Mouse (Mus musculus): ENCODE results near the gene Ipo5. TPM values are rescaled to one million over a fixed set of nuclear protein-coding genes. Genes with fewer than 3 reads are reported as not detected.

Gene Ipo5
- polyA plus RNA-seq, 1 experiment from 2014 or later, result 84.9 TPM

DNA sequence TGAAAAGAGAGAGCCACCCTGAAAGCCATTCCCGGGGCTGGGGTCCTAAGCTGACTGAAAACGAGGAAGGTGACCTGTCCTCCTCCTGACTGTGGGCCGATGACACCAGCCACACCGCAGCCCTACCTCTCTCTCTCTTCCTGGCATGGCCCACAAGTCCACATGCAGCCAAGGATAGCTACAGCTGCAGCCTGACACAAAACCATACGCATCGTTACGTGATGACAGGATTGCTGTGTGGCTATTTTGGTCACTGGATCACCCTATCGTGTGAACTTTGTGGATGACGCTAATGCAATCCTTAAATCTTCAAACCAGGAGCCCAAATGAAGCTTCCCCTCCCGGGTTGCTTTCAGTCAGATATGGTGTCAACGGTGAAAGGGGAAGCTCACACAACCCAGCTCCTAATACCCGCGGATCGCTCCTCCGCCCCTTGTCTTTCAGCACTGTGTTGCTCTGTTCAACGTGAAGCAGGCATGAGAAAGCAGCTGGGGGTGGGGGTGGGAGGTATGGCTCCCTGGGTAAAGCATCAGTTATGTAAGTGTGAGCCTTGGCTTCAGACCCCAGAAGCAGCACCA is 35.1 kb upstream of the Ipo5 start:
- no peaks in the 10 kb centered on the region for H3K4me1 ChIP-seq (replicated peaks; ENCODE audit: control insufficient read depth, insufficient read depth, low read length)
- no peaks in the 10 kb centered on the region for H3K36me3 ChIP-seq (ENCODE audit: control insufficient read depth, insufficient read depth)
- WGBS, result 90% methylated on average over 16 of the region's 16 CpGs
- no peak overlapping the region for H3K27ac ChIP-seq (ENCODE audit: low read length)
- H3K27me3 ChIP-seq (replicated peaks; ENCODE audit: control insufficient read depth, insufficient read depth, low read length), result no peaks in the 10 kb centered on the region
- H3K9ac ChIP-seq (replicated peaks; ENCODE audit: low read depth, low read length), result no peak overlapping the region
- no peak overlapping the region for H3K4me2 ChIP-seq (ENCODE audit: low read length)
- no peak overlapping the region for H3K4me3 ChIP-seq (replicated peaks; ENCODE audit: low read length)
- no peak for ATAC-seq
- no peaks in the 10 kb centered on the region for H3K9me3 ChIP-seq (ENCODE audit: control insufficient read depth, low read length)

DNA sequence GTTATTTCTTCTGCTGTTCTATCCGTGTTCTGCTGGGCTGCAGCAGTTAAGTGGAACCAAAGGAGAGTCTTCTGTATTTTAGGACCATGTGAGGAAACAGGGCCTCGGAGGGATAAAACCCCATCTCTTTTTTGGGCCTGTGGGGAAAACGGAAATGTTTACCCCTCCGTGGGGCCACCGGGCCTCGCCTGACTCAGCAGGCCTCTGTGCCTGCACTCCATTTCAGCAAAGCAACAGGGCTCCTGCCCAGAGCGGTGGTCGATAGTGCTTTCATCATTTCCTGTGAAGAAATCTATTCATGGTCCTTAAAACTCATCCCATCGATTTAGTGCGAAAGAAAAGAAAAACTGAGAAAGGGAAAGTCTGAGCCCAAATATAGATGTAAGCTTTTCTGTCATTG is 33.9 kb upstream of the Ipo5 start:
- Histone ChIP-seq H3K36me3 (ENCODE audit: control insufficient read depth, insufficient read depth) (no peaks in the 10 kb centered on the region), H3K9me3 (ENCODE audit: control insufficient read depth, low read length) (no peaks in the 10 kb centered on the region), H3K9ac (replicated peaks; ENCODE audit: low read depth, low read length) (no peak overlapping the region), H3K27ac (ENCODE audit: low read length) (no peak overlapping the region), H3K4me3 (replicated peaks; ENCODE audit: low read length) (no peak overlapping the region), H3K4me2 (ENCODE audit: low read length) (no peak overlapping the region), H3K27me3 (replicated peaks; ENCODE audit: control insufficient read depth, insufficient read depth, low read length) (no peaks in the 10 kb centered on the region), H3K4me1 (replicated peaks; ENCODE audit: control insufficient read depth, insufficient read depth, low read length) (no peaks in the 10 kb centered on the region)
- no peak for ATAC-seq
- WGBS, result 82% methylated on average over 10 of the region's 10 CpGs

DNA sequence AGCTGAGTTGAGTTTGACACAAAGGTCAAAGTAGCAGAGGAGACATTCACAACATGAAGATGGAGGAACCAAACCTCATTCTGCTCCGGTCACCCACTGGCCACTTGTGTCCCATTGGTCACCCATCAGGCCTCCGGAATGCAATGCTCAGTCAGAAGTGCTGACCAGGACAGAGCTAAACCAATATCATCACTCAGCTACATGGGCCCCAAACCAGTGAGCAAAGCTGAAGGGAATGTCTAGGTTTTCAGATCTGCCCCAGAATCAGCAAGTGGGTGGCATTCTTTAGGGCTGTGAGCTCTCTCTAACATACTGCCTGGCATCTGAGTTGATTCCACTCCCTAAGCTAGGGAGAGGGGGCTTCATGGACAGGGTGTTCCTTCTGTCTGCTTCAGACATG is 32.0 kb upstream of the Ipo5 start:
- H3K4me2 ChIP-seq (ENCODE audit: low read length), result no peak overlapping the region
- no peaks in the 10 kb centered on the region for H3K36me3 ChIP-seq (ENCODE audit: control insufficient read depth, insufficient read depth)
- WGBS, result 97% methylated on average over 2 of the region's 2 CpGs
- H3K9ac ChIP-seq (replicated peaks; ENCODE audit: low read depth, low read length), result no peak overlapping the region
- no peaks in the 10 kb centered on the region for H3K9me3 ChIP-seq (ENCODE audit: control insufficient read depth, low read length)
- no peak for ATAC-seq
- H3K4me3 ChIP-seq (replicated peaks; ENCODE audit: low read length), result no peak overlapping the region
- H3K27ac ChIP-seq (ENCODE audit: low read length), result no peak overlapping the region
- no peaks in the 10 kb centered on the region for H3K27me3 ChIP-seq (replicated peaks; ENCODE audit: control insufficient read depth, insufficient read depth, low read length)
- no peaks in the 10 kb centered on the region for H3K4me1 ChIP-seq (replicated peaks; ENCODE audit: control insufficient read depth, insufficient read depth, low read length)

DNA sequence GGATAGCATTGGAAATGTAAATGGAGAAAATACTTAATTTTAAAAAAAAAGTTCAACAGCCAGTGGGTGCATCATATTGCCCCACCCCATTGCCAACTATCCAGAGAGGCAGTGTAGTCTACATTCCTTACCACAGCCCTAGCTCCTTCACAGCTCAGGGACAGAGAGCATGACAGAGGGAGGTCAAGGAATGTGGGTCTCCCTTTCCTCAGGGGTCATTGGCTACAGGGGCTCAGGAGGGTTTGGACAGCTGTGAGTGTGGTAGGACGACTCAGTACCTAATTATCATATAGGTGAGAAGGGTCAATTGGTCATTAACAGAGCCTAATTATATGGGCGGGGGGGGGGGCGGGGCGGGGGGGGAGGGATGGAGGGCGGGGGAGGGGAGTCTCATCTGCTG is 30.4 kb upstream of the Ipo5 start:
- Histone ChIP-seq H3K4me1 (replicated peaks; ENCODE audit: control insufficient read depth, insufficient read depth, low read length) (no peaks in the 10 kb centered on the region), H3K27ac (ENCODE audit: low read length) (no peak overlapping the region), H3K9me3 (ENCODE audit: control insufficient read depth, low read length) (no peaks in the 10 kb centered on the region), H3K27me3 (replicated peaks; ENCODE audit: control insufficient read depth, insufficient read depth, low read length) (no peaks in the 10 kb centered on the region), H3K9ac (replicated peaks; ENCODE audit: low read depth, low read length) (no peak overlapping the region), H3K4me2 (ENCODE audit: low read length) (no peak overlapping the region), H3K4me3 (replicated peaks; ENCODE audit: low read length) (no peak overlapping the region), H3K36me3 (ENCODE audit: control insufficient read depth, insufficient read depth) (no peaks in the 10 kb centered on the region)
- 31% methylated on average over 2 of the region's 5 CpGs for WGBS
- no peak for ATAC-seq

DNA sequence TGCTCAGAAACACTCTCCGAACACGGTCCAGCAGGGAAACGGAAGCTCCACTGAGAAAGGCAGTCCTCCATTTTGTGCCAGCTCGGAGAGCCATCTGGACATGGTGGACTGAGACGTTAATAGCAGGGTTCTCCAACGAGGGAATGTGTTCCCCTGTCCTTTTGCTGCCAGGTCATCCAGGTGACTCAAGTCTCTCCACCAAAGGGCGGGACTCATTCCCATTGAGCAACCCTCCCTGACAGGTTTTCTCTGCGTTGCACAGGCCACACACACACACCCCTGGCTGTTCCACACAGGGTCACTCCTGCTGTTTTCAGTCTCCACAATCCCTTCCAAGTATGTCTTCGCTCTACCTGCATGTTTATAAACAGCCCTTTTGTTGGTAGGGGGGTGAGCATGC is 30.0 kb upstream of the Ipo5 start:
- Histone ChIP-seq H3K9ac (replicated peaks; ENCODE audit: low read depth, low read length) (no peak overlapping the region), H3K36me3 (ENCODE audit: control insufficient read depth, insufficient read depth) (no peaks in the 10 kb centered on the region), H3K4me1 (replicated peaks; ENCODE audit: control insufficient read depth, insufficient read depth, low read length) (no peaks in the 10 kb centered on the region), H3K27me3 (replicated peaks; ENCODE audit: control insufficient read depth, insufficient read depth, low read length) (no peaks in the 10 kb centered on the region), H3K4me3 (replicated peaks; ENCODE audit: low read length) (no peak overlapping the region), H3K9me3 (ENCODE audit: control insufficient read depth, low read length) (no peaks in the 10 kb centered on the region), H3K4me2 (ENCODE audit: low read length) (no peak overlapping the region), H3K27ac (ENCODE audit: low read length) (no peak overlapping the region)
- WGBS, result 86% methylated on average over 9 of the region's 9 CpGs
- ATAC-seq, result no peak

DNA sequence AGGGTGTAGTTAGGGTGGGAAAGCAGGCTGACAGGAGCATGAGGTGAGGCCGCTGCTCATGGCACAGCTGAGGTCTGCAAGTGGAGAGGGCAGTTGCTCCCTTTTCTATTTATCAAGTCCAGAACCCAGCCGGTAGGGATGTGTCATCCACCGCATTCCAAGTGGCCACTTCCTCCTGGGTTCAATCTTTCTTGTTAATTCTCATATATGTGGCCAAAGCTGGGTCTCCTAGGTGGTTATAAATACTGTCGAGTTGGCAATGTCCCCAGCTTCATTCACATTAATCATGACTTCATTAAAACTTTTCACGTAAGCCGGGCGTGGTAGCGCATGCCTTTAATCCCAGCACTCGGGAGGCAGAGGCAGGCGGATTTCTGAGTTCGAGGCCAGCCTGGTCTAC is 22.3 kb upstream of the Ipo5 start:
- WGBS, result 95% methylated on average over 11 of the region's 11 CpGs
- Histone ChIP-seq H3K9ac (replicated peaks; ENCODE audit: low read depth, low read length) (no peak overlapping the region), H3K36me3 (ENCODE audit: control insufficient read depth, insufficient read depth) (no peaks in the 10 kb centered on the region), H3K9me3 (ENCODE audit: control insufficient read depth, low read length) (no peaks in the 10 kb centered on the region), H3K27ac (ENCODE audit: low read length) (no peak overlapping the region), H3K4me1 (replicated peaks; ENCODE audit: control insufficient read depth, insufficient read depth, low read length) (no peaks in the 10 kb centered on the region), H3K4me2 (ENCODE audit: low read length) (no peak overlapping the region), H3K27me3 (replicated peaks; ENCODE audit: control insufficient read depth, insufficient read depth, low read length) (no peaks in the 10 kb centered on the region), H3K4me3 (replicated peaks; ENCODE audit: low read length) (no peak overlapping the region)
- ATAC-seq, result no peak

DNA sequence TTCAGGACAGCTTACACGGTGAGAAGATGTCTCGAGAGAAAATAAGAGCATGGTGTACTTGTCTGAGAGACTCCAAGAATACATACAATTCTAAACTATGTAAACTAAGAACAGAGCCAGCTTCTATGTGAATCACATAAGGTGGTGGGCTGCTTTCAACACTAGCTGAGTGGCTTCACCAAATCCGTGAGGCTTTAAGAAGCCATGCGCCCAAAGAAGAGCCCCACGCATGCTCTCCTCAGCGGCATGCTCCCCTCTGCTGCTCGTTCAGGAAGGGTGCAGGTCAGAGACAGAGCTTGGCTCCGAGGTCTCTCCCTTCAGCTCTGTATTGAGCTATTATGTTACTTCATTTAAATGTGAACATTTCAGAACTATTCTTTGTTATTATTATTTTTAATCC is 18.7 kb upstream of the Ipo5 start:
- no peak overlapping the region for H3K9ac ChIP-seq (replicated peaks; ENCODE audit: low read depth, low read length)
- H3K36me3 ChIP-seq (ENCODE audit: control insufficient read depth, insufficient read depth), result no peaks in the 10 kb centered on the region
- H3K4me3 ChIP-seq (replicated peaks; ENCODE audit: low read length), result no peak overlapping the region
- WGBS, result 81% methylated on average over 8 of the region's 8 CpGs
- H3K27ac ChIP-seq (ENCODE audit: low read length), result no peak overlapping the region
- H3K4me2 ChIP-seq (ENCODE audit: low read length), result no peak overlapping the region
- H3K27me3 ChIP-seq (replicated peaks; ENCODE audit: control insufficient read depth, insufficient read depth, low read length), result no peaks in the 10 kb centered on the region
- no peaks in the 10 kb centered on the region for H3K4me1 ChIP-seq (replicated peaks; ENCODE audit: control insufficient read depth, insufficient read depth, low read length)
- ATAC-seq, result no peak
- no peaks in the 10 kb centered on the region for H3K9me3 ChIP-seq (ENCODE audit: control insufficient read depth, low read length)

DNA sequence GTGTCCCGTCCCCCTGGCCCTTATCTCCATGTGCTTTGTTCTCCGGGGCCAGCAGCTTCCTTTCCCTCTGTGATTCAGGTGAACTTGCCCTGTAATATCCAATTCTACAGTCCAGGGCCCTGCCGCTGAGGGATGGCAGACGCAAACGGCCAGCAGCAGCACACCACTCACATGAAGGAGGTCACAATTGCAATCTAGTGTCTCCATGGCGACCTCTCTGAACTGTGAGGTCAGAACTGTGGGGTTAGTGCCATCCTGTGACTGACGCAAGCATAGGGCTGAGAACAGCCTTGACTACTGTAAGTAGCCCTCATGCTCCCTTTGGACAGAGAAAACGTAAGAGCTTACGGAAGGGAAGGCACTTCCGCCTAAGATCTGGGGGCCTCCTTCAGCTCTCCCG is 14.4 kb upstream of the Ipo5 start:
- Histone ChIP-seq H3K4me2 (ENCODE audit: low read length) (no peak overlapping the region), H3K27ac (ENCODE audit: low read length) (no peak overlapping the region), H3K4me3 (replicated peaks; ENCODE audit: low read length) (no peak overlapping the region), H3K4me1 (replicated peaks; ENCODE audit: control insufficient read depth, insufficient read depth, low read length) (no peaks in the 10 kb centered on the region), H3K36me3 (ENCODE audit: control insufficient read depth, insufficient read depth) (no peaks in the 10 kb centered on the region), H3K9ac (replicated peaks; ENCODE audit: low read depth, low read length) (no peak overlapping the region), H3K27me3 (replicated peaks; ENCODE audit: control insufficient read depth, insufficient read depth, low read length) (no peaks in the 10 kb centered on the region), H3K9me3 (ENCODE audit: control insufficient read depth, low read length) (no peaks in the 10 kb centered on the region)
- no peak for ATAC-seq
- WGBS, result 87% methylated on average over 11 of the region's 11 CpGs

DNA sequence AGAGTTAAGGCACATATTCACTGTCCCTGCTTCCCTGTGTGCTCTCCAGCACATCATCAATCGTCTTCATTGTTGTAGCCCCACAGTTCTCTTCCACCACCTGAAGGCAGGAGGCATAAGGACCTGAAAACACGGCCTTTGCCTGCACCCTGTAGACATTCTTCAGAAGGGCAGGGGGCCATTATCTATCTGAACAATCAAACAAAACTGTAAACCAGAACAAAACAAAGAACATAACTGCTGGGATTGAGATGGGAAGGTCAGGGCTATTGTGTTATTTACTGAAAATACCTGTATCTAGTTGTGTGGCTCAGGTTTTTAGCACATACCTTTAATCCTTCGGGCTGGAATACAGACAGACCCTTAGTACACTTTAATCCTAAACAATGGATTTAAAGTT is 12.1 kb upstream of the Ipo5 start:
- WGBS, result 70% methylated on average over 3 of the region's 3 CpGs

DNA sequence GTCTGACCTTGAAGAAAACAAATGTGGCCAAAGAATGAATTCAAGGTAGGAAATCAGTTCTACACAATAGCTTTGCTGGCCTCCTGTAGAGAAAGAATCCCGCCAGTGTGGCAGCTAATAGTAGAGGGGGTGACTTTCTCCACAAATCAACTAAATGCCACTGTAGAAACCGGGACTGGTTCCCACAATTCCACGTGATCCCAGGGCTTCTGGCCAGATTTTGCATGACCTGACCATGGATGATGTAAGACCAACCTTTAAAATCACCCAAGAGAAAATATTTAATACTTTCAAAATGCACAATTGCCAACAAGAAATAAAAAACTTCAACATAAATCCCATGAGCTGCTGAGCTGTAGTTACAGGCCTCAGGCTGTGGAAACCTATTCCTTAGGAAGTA is 1.6 kb upstream of the Ipo5 start:
- no peaks in the 10 kb centered on the region for H3K27me3 ChIP-seq (replicated peaks; ENCODE audit: control insufficient read depth, insufficient read depth, low read length)
- H3K36me3 ChIP-seq (ENCODE audit: control insufficient read depth, insufficient read depth), result no peaks in the 10 kb centered on the region
- no peak overlapping the region for H3K4me3 ChIP-seq (replicated peaks; ENCODE audit: low read length)
- no peaks in the 10 kb centered on the region for H3K9me3 ChIP-seq (ENCODE audit: control insufficient read depth, low read length)
- no peak overlapping the region for H3K9ac ChIP-seq (replicated peaks; ENCODE audit: low read depth, low read length)
- H3K27ac ChIP-seq (ENCODE audit: low read length), result no peak overlapping the region
- no peak for ATAC-seq
- H3K4me1 ChIP-seq (replicated peaks; ENCODE audit: control insufficient read depth, insufficient read depth, low read length), result peaks cover 13% of the 10 kb centered on the region
- 35% methylated on average over 3 of the region's 3 CpGs for WGBS
- no peak overlapping the region for H3K4me2 ChIP-seq (ENCODE audit: low read length)

More for the DNA sequence above, 12.1 kb upstream of the Ipo5 start:
- Histone ChIP-seq H3K4me2 (ENCODE audit: low read length) (no peak overlapping the region), H3K36me3 (ENCODE audit: control insufficient read depth, insufficient read depth) (no peaks in the 10 kb centered on the region), H3K9ac (replicated peaks; ENCODE audit: low read depth, low read length) (no peak overlapping the region), H3K4me3 (replicated peaks; ENCODE audit: low read length) (no peak overlapping the region), H3K4me1 (replicated peaks; ENCODE audit: control insufficient read depth, insufficient read depth, low read length) (no peaks in the 10 kb centered on the region), H3K27ac (ENCODE audit: low read length) (no peak overlapping the region), H3K9me3 (ENCODE audit: control insufficient read depth, low read length) (no peaks in the 10 kb centered on the region), H3K27me3 (replicated peaks; ENCODE audit: control insufficient read depth, insufficient read depth, low read length) (no peaks in the 10 kb centered on the region)
- no peak for ATAC-seq
